18 mouse cellular contexts compared by ENCODE assay signal in the genomic region with DNA sequence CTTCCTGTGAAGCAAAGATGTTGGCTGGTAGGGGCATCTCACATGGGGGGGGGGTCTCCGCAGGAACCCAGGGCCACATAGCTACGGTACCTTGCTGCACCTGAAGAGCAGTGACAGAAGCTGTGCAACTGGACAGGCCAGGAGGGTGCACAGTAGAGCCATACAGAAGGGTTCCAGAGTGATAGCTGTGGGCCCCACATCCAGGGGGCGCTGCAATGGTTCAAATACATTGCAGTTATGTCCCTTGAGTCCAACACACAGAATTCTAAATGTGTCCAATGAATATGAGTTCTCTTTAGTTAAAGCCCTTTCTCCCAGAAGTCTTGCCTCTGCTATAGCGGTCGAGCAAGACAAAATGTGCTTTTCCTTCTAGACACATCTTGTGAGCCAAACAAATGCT.
"Had no signal": no experiment of that assay in that cellular context is flagged by ENCODE, and none has a peak within 500 bp of the region (broad histone marks: within the 10 kb centered on the region; RNA-seq: fewer than 3 reads in every experiment).

No protein-coding gene starts in this region.

- DNase-seq: kidney, adult 11 months; kidney, adult 9 months; kidney, postnatal 10 days; layer of hippocampus, postnatal 36 days; left cerebral cortex, postnatal 4 days; lung, postnatal 4 days; midbrain, embryonic 14.5 days; retina, postnatal 1 day; right cerebral cortex, postnatal 14 days; thymus, adult 18-20 months; thymus, postnatal 14 days had no signal

- ATAC-seq: hindbrain, postnatal 0 days had no signal

- H3K27me3 ChIP-seq: limb, embryonic 13.5 days; liver, embryonic 15.5 days; neural tube, embryonic 15.5 days; stomach, embryonic 15.5 days had no signal

- H3K9ac ChIP-seq: limb, embryonic 13.5 days; liver, embryonic 15.5 days; neural tube, embryonic 15.5 days; stomach, embryonic 15.5 days had no signal

- H3K9me3 ChIP-seq: limb, embryonic 13.5 days; liver, embryonic 15.5 days; midbrain, embryonic 10.5 days; neural tube, embryonic 15.5 days; stomach, embryonic 15.5 days had no signal

- H3K27ac ChIP-seq: hindbrain, postnatal 0 days; limb, embryonic 13.5 days; liver, embryonic 15.5 days; midbrain, embryonic 10.5 days; neural tube, embryonic 15.5 days; stomach, embryonic 15.5 days had no signal

- H3K4me1 ChIP-seq: limb, embryonic 13.5 days; liver, embryonic 15.5 days; midbrain, embryonic 10.5 days; neural tube, embryonic 15.5 days; stomach, embryonic 15.5 days had no signal

- H3K4me2 ChIP-seq: limb, embryonic 13.5 days; liver, embryonic 15.5 days; neural tube, embryonic 15.5 days; stomach, embryonic 15.5 days had no signal

- H3K36me3 ChIP-seq: limb, embryonic 13.5 days; liver, embryonic 15.5 days; midbrain, embryonic 10.5 days; neural tube, embryonic 15.5 days; stomach, embryonic 15.5 days had no signal

- H3K4me3 ChIP-seq: limb, embryonic 13.5 days; liver, embryonic 15.5 days; midbrain, embryonic 10.5 days; myocyte; neural tube, embryonic 15.5 days; stomach, embryonic 15.5 days had no signal
